Mouse (Mus musculus) liver, postnatal 0 days (tissue): Measurements from ENCODE around the gene Saysd1.

Source experiments
- CTCF ChIP-seq: sonication (generic); IDR thresholded peaks from 2 replicates; pipeline ENCODE4 v1.5.1; 2016; ENCODE audit warnings: antibody characterized with exemption, low read depth
- EP300 ChIP-seq: IDR thresholded peaks from 2 replicates; pipeline ENCODE4 v1.6.1; 2016; ENCODE audit warnings: antibody characterized with exemption, low read depth, mild to moderate bottlenecking

DNA sequence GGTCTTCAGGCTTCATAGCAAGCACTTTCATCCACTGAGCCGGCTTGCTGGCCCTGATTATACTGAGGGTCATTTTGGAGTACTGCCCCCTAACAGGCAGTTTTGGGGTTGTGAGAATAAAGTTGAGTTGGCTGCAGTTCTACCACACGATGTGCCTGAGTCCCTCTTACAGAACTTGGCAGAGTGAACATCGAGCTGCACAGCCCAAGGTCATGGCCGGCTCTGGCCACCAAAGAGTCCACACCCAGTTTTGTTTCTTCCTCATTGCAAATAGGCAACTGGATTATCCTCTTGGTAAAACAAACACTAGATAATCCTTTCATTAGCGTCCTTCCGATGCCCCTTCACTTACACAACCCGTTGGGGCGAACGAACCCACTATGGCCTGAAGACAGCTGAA lies 47.1 kb upstream of the Saysd1 start:
- TF ChIP-seq CTCF (no peak), EP300 (no peak)
